Mouse (Mus musculus) embryonic facial prominence, embryonic 12.5 days (tissue): ENCODE results near the gene Gm4353. TPM values are rescaled to one million over a fixed set of nuclear protein-coding genes. Genes with fewer than 3 reads are reported as not detected.
A peak's percentile ranks its signal among the peaks of the same experiment; 100 is the strongest.

Experiments used
- ATAC-seq: fragments of 200-750 bp; cut with Nextera tagmentation; 2 replicates; pipeline ENCODE4 v1.8.0; 2017; ENCODE audit not compliant: insufficient number of reproducible peaks, insufficient read depth, low FRiP score, low TSS enrichment
- H3K27ac ChIP-seq: fragments of 300-500 bp; sonication (generic); 2 replicates; pipeline ENCODE4 v1.5.1; 2016; ENCODE audit warnings: mild to moderate bottlenecking
- H3K27me3 ChIP-seq: fragments of 300-500 bp; sonication (generic); 2 replicates; pipeline ENCODE4 v1.6.1; 2016; ENCODE audit warnings: mild to moderate bottlenecking, moderate library complexity
- H3K36me3 ChIP-seq: fragments of 300-500 bp; sonication (generic); 2 replicates; pipeline ENCODE4 v1.6.1; 2016; ENCODE audit warnings: mild to moderate bottlenecking
- H3K4me1 ChIP-seq: fragments of 300-500 bp; sonication (generic); 2 replicates; pipeline ENCODE4 v1.6.1; 2016
- H3K4me2 ChIP-seq: fragments of 300-500 bp; sonication (generic); replicated peaks from 2 replicates; pipeline ENCODE4 v1.6.1; 2016; ENCODE audit warnings: mild to moderate bottlenecking, moderate library complexity
- H3K4me3 ChIP-seq: fragments of 300-500 bp; sonication (generic); 2 replicates; pipeline ENCODE4 v1.5.1; 2016; ENCODE audit warnings: mild to moderate bottlenecking
- H3K9ac ChIP-seq: fragments of 300-500 bp; sonication (generic); 2 replicates; pipeline ENCODE4 v1.6.1; 2016; ENCODE audit warnings: mild to moderate bottlenecking, moderate library complexity
- H3K9me3 ChIP-seq: fragments of 300-500 bp; sonication (generic); 2 replicates; pipeline ENCODE4 v1.6.1; 2016; ENCODE audit warnings: mild to moderate bottlenecking, moderate library complexity
- WGBS: fragments of 180-500 bp; shearing (Covaris S2); methylation state at CpG from one replicate; pipeline ENCODE4 v1.1.7; 2016; 5-methylcytosine and 5-hydroxymethylcytosine counted together
- polyA plus RNA-seq: library from polyadenylated mRNA; unstranded; fragments of >200 nt; fragmentation: Nextera tagmentation; extraction: Ambion mirVana; gene quantifications from 2 replicates; pipeline ENCODE4 v1.2.1, GENCODE M21; 2016

Gm4353 gene
- polyA plus RNA-seq, 1 experiment from 2014 or later, result 1.1 TPM

- Histone ChIP-seq H3K4me2 (peak overlapping the region; percentile 97), H3K27ac (peak overlapping the region; percentile 14; the same call in 1 of the 2 replicates), H3K27me3 (peaks cover 40% of the 10 kb centered on the region)
Observed at GRCm38 (mm10) chr7:116039538-116040466, 44.6 kb downstream of the Gm4353 start.

GRCm38 (mm10) chr7:116039196-116039537 is 45.3 kb downstream of the Gm4353 start, which contains the start of gene 1110004F10Rik:
Gene 1110004F10Rik, plus strand, starts transcription at chr7:116039397.
- Histone ChIP-seq H3K27ac (peak within 1 kb of the TSS; percentile 14; the same call in 1 of the 2 replicates), H3K4me2 (peak within 1 kb of the TSS; percentile 97), H3K9ac (peak within 1 kb of the TSS; percentile 47), H3K9me3 (no peaks in the 10 kb centered on the region), H3K4me3 (peak within 1 kb of the TSS; percentile 41), H3K4me1 (peaks cover 12% of the 10 kb centered on the region), H3K27me3 (peaks cover 43% of the 10 kb centered on the region), H3K36me3 (no peaks in the 10 kb centered on the region)
- peak; percentile 49; the same call in 1 of the 2 replicates for ATAC-seq
- WGBS, result under 1% methylated on average over 11 of the region's 11 CpGs

More at GRCm38 (mm10) chr7:116039538-116040466, 44.6 kb downstream of the Gm4353 start:
- Histone ChIP-seq H3K9ac (peak overlapping the region; percentile 47; the same call in 1 of the 2 replicates), H3K4me3 (peak overlapping the region; percentile 41), H3K4me1 (peaks cover 7% of the 10 kb centered on the region; the same call in 1 of the 2 replicates), H3K36me3 (no peaks in the 10 kb centered on the region), H3K9me3 (no peaks in the 10 kb centered on the region)
- peak; percentile 67 for ATAC-seq
- under 1% methylated on average over 48 of the region's 48 CpGs for WGBS

- Histone ChIP-seq H3K27ac (no peak within 1 kb of the TSS; the same call in 1 of the 2 replicates), H3K4me3 (peak within 1 kb of the TSS; percentile 41), H3K4me2 (peak within 1 kb of the TSS; percentile 97), H3K9ac (peak within 1 kb of the TSS; percentile 47), H3K36me3 (no peaks in the 10 kb centered on the region), H3K4me1 (peaks cover 12% of the 10 kb centered on the region), H3K27me3 (peaks cover 43% of the 10 kb centered on the region), H3K9me3 (no peaks in the 10 kb centered on the region)
- 1% methylated on average over 11 of the region's 11 CpGs for WGBS
- ATAC-seq, result no peak
Observed at GRCm38 (mm10) chr7:116038511-116038910, 45.9 kb downstream of the Gm4353 start, which contains the start of gene Sox6. Gene Sox6, minus strand, starts transcription at chr7:116038796.

GRCm38 (mm10) chr7:116038024-116038423 is 46.4 kb downstream of the Gm4353 start:
- peaks cover 12% of the 10 kb centered on the region for H3K4me1 ChIP-seq
- ATAC-seq, result no peak
- no peak overlapping the region for H3K27ac ChIP-seq
- peak overlapping the region; percentile 41 for H3K4me3 ChIP-seq
- peaks cover 43% of the 10 kb centered on the region for H3K27me3 ChIP-seq
- under 1% methylated on average over 13 of the region's 13 CpGs for WGBS
- no peaks in the 10 kb centered on the region for H3K36me3 ChIP-seq
- peak overlapping the region; percentile 97 for H3K4me2 ChIP-seq
- H3K9ac ChIP-seq, result peak overlapping the region; percentile 21
- no peaks in the 10 kb centered on the region for H3K9me3 ChIP-seq

GRCm38 (mm10) chr7:116036591-116037555 is 47.6 kb downstream of the Gm4353 start:
- H3K27ac ChIP-seq, result no peak overlapping the region
- H3K9me3 ChIP-seq, result no peaks in the 10 kb centered on the region
- H3K27me3 ChIP-seq, result peaks cover 38% of the 10 kb centered on the region
- H3K36me3 ChIP-seq, result no peaks in the 10 kb centered on the region
- H3K4me3 ChIP-seq, result peak overlapping the region; percentile 41
- H3K4me1 ChIP-seq, result peaks cover 12% of the 10 kb centered on the region
- no peak for ATAC-seq
- peak overlapping the region; percentile 97 for H3K4me2 ChIP-seq
- H3K9ac ChIP-seq, result peak overlapping the region; percentile 37; the same call in 1 of the 2 replicates
- WGBS, result 19% methylated on average over 18 of the region's 18 CpGs

GRCm38 (mm10) chr7:116035504-116035903 is 48.9 kb downstream of the Gm4353 start:
- peak overlapping the region; percentile 97 for H3K4me2 ChIP-seq
- no peak for ATAC-seq
- no peaks in the 10 kb centered on the region for H3K36me3 ChIP-seq
- WGBS, result 35% methylated on average over 4 of the region's 4 CpGs
- peaks cover 32% of the 10 kb centered on the region for H3K27me3 ChIP-seq
- 0 out of 2 replicates have a peak overlapping the region, but pooled peaks have one; percentile 59 for H3K4me3 ChIP-seq
- H3K9me3 ChIP-seq, result no peaks in the 10 kb centered on the region
- H3K4me1 ChIP-seq, result peaks cover 19% of the 10 kb centered on the region
- H3K27ac ChIP-seq, result no peak overlapping the region
- no peak overlapping the region for H3K9ac ChIP-seq

GRCm38 (mm10) chr7:116034282-116034758 is 50.1 kb downstream of the Gm4353 start:
- H3K27ac ChIP-seq, result peak overlapping the region; percentile 91
- peak overlapping the region; percentile 97 for H3K4me2 ChIP-seq
- peak overlapping the region; percentile 76 for H3K9ac ChIP-seq
- H3K4me1 ChIP-seq, result peaks cover 19% of the 10 kb centered on the region
- no peaks in the 10 kb centered on the region for H3K9me3 ChIP-seq
- under 1% methylated on average over 25 of the region's 25 CpGs for WGBS
- ATAC-seq, result peak; percentile 32; the same call in 1 of the 2 replicates
- peak overlapping the region; percentile 59 for H3K4me3 ChIP-seq
- H3K36me3 ChIP-seq, result no peaks in the 10 kb centered on the region
- peaks cover 39% of the 10 kb centered on the region for H3K27me3 ChIP-seq

- ATAC-seq, result no peak; the same call in 1 of the 2 replicates
- H3K4me1 ChIP-seq, result peaks cover 16% of the 10 kb centered on the region
Observed at GRCm38 (mm10) chr7:116033371-116034241, 50.8 kb downstream of the Gm4353 start.

More at GRCm38 (mm10) chr7:116033371-116034241, 50.8 kb downstream of the Gm4353 start:
- H3K36me3 ChIP-seq, result no peaks in the 10 kb centered on the region
- peak overlapping the region; percentile 59 for H3K4me3 ChIP-seq
- no peaks in the 10 kb centered on the region for H3K9me3 ChIP-seq
- peak overlapping the region; percentile 97 for H3K4me2 ChIP-seq
- peak overlapping the region; percentile 91 for H3K27ac ChIP-seq
- peaks cover 39% of the 10 kb centered on the region for H3K27me3 ChIP-seq
- WGBS, result under 1% methylated on average over 53 of the region's 54 CpGs
- peak overlapping the region; percentile 76 for H3K9ac ChIP-seq
